Mouse (Mus musculus): ENCODE measurements around the gene Sbk2. TPM values are rescaled to one million over a fixed set of nuclear protein-coding genes. Genes with fewer than 3 reads are reported as not detected.

Sbk2 gene
- polyA plus RNA-seq, 1 experiment from 2014 or later, result not detected

DNA sequence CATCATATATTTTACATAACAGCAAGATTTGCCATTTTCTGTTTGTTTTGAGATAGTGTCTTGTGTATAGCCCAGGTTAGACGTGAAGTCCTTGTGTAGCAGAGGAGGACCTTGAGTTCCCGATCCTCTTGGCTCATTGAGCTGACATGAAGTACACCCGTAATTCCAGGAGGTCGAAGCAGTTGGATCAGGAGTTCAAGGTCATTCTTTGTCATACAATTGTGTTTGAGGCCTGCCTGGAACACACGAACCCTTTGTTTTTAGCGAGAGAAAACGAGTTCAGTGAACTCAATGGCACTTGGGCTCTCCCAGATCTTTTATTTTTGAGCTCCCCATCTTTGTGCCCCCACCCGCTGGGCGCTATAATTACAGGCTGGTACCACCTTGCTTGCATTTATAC, 61.8 kb downstream of the Sbk2 start:
- Histone ChIP-seq H3K36me3 (replicated peaks; ENCODE audit: control insufficient read depth, insufficient read depth) (no peaks in the 10 kb centered on the region), H3K4me1 (replicated peaks; ENCODE audit: control insufficient read depth, insufficient read depth, low read length) (0 out of 2 replicates have a peak, but pooled peaks cover 5% of the 10 kb centered on the region), H3K27ac (no peak overlapping the region), H3K4me2 (replicated peaks) (no peak overlapping the region), H3K27me3 (ENCODE audit: control insufficient read depth, insufficient read depth, low read length) (no peaks in the 10 kb centered on the region), H3K4me3 (replicated peaks; ENCODE audit: low read length) (no peak overlapping the region), H3K9ac (no peak overlapping the region), H3K9me3 (ENCODE audit: control insufficient read depth, low read length) (no peaks in the 10 kb centered on the region)
- ATAC-seq (ENCODE audit: low FRiP score) (no peak), DNase-seq (ENCODE audit: low spot score) (no peak)
- 82% methylated on average over 9 of the region's 9 CpGs for WGBS

DNA sequence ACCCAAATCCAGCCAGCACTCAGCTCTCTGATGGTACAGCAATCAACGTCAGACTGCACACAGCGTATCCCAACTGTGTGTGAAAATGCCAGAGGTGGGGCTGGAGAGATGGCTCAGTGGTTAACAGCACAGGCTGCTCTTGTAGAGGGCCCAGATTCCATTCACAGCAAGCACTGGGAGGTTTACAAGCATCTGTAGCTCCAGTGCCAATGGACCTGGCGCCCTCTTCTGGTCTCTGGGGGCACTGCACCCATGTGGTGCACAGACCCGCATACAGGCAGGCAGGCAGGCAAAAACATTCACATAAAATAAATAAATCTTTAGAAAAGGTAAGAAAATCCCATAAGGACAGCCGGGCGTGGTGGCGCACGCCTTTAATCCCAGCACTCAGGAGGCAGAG, 63.0 kb downstream of the Sbk2 start:
- no peaks in the 10 kb centered on the region for H3K9me3 ChIP-seq (ENCODE audit: control insufficient read depth, low read length)
- no peak for DNase-seq (ENCODE audit: low spot score)
- WGBS, result 49% methylated on average over 8 of the region's 8 CpGs
- no peak overlapping the region for H3K27ac ChIP-seq
- 0 out of 2 replicates have a peak, but pooled peaks cover 5% of the 10 kb centered on the region for H3K4me1 ChIP-seq (replicated peaks; ENCODE audit: control insufficient read depth, insufficient read depth, low read length)
- H3K36me3 ChIP-seq (replicated peaks; ENCODE audit: control insufficient read depth, insufficient read depth), result no peaks in the 10 kb centered on the region
- H3K9ac ChIP-seq, result no peak overlapping the region
- H3K4me2 ChIP-seq (replicated peaks), result no peak overlapping the region
- H3K4me3 ChIP-seq (replicated peaks; ENCODE audit: low read length), result no peak overlapping the region
- no peak for ATAC-seq (ENCODE audit: low FRiP score)
- no peaks in the 10 kb centered on the region for H3K27me3 ChIP-seq (ENCODE audit: control insufficient read depth, insufficient read depth, low read length)

DNA sequence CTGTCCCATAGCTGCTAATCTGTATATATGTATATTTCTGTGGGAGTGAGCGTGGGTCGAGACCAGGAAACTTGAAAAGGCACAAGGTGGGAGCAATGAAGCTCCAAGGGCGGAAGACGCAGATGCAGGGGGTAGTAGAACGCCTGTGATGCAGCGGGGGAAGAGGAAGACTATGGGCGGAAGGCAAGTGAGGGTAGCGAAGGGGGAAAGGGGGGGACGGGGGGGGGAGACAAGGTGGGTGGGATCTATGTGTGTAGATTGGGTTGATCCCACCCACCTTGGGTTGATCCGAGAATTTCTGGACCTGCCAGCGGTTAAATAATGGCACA, 63.7 kb downstream of the Sbk2 start:
- H3K4me3 ChIP-seq (replicated peaks; ENCODE audit: low read length), result no peak overlapping the region; the same call in 1 of the 2 replicates
- no peak for ATAC-seq (ENCODE audit: low FRiP score)
- H3K27ac ChIP-seq, result no peak overlapping the region
- WGBS, result 29% methylated on average over 11 of the region's 11 CpGs
- no peaks in the 10 kb centered on the region for H3K36me3 ChIP-seq (replicated peaks; ENCODE audit: control insufficient read depth, insufficient read depth)
- peak overlapping the region; percentile 55 for H3K4me2 ChIP-seq (replicated peaks)
- H3K4me1 ChIP-seq (replicated peaks; ENCODE audit: control insufficient read depth, insufficient read depth, low read length), result 0 out of 2 replicates have a peak, but pooled peaks cover 5% of the 10 kb centered on the region
- no peak overlapping the region for H3K9ac ChIP-seq
- no peak for DNase-seq (ENCODE audit: low spot score)
- no peaks in the 10 kb centered on the region for H3K27me3 ChIP-seq (ENCODE audit: control insufficient read depth, insufficient read depth, low read length)
- no peaks in the 10 kb centered on the region for H3K9me3 ChIP-seq (ENCODE audit: control insufficient read depth, low read length)

DNA sequence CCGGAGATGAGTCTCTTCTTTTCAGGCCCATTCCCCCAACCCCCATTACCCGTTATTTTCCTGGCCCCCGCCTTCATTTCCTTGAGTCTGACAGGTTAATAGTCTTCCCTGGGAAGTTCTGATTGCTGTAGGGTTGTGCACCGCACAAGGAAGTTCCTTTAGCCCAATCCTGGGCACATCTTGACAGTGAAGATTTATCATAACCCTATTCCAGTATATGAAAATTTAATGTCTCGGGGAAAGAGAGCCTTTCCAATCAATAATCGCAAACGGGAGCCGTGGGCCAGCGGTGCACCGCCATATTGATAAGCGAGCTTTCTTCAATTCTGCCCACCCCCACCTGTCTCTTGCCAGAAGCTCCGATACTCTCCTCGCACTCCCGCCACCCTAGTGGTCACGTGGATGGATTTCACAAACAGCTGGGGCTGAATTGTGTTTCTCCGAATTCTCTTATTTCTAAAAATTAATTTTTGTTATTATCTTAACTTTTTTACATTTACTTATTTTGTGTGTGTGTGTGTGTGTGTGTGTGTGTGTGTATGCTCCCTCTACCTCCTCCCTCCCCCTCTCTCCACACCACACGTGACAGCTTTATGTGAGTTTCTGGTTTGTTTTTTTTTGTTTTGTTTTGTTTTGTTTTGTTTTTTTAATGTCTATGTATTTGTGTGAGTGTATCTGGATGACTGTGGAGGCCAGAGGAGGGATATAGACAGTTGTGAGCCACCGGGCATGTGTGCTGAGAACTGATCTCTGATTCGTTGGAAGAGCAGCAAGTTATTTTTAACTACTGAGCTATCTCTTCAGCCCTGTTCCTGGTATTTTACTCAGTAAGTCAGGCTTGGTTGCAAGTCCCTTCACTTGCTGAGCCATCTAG, 64.3 kb downstream of the Sbk2 start:
- Histone ChIP-seq H3K4me2 (replicated peaks) (peak overlapping the region; percentile 55), H3K4me3 (replicated peaks; ENCODE audit: low read length) (peak overlapping the region; percentile 26), H3K4me1 (replicated peaks; ENCODE audit: control insufficient read depth, insufficient read depth, low read length) (0 out of 2 replicates have a peak, but pooled peaks cover 5% of the 10 kb centered on the region), H3K36me3 (replicated peaks; ENCODE audit: control insufficient read depth, insufficient read depth) (no peaks in the 10 kb centered on the region), H3K9ac (peak overlapping the region; percentile 45), H3K27me3 (ENCODE audit: control insufficient read depth, insufficient read depth, low read length) (no peaks in the 10 kb centered on the region), H3K9me3 (ENCODE audit: control insufficient read depth, low read length) (no peaks in the 10 kb centered on the region), H3K27ac (peak overlapping the region; percentile 33; the same call in 1 of the 2 replicates)
- WGBS, result 7% methylated on average over 19 of the region's 19 CpGs
- peak; percentile 59 for ATAC-seq (ENCODE audit: low FRiP score)
- DNase-seq (ENCODE audit: low spot score), result peak; percentile 55

DNA sequence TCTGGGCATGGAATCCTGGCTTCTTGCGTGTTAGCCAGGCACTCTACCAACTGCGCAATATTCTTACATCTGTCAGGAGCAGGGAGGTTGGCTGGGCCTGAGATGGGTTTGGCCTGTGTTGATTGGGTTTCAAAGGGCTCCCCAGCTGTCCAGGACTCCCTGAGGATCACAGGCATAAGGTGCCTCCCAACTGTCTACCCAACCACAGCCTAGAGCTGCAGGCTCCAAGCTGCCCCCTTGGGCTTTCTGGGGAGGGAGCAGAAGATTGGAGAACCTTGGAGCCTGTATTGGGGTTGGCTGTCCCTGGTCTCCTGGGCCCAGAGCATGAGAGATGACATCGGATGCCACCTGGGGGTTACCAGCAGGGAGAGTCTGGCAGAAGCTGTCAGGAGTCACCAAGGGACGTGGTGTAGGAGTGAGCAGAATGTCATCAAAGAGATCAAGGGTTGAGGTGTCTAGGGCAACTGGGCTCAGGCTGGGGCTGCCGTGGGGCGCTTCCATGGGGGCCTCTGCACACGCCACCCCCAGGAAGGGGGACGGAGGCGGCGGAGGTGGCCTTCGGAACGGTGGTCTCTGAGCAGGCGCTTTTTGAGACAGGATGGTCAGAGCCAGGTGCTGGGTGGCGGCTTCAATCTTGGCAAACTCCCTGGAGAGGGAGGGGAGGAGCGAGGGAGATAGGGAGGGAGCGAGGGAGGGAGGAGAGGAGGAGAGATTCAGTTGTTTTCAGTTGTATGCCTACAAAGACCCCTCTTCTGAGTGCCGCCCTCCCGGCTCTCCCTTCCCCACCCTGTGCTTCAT, 65.2 kb downstream of the Sbk2 start:
- H3K27ac ChIP-seq, result peak overlapping the region; percentile 33; the same call in 1 of the 2 replicates
- H3K4me1 ChIP-seq (replicated peaks; ENCODE audit: control insufficient read depth, insufficient read depth, low read length), result 0 out of 2 replicates have a peak, but pooled peaks cover 5% of the 10 kb centered on the region
- H3K9me3 ChIP-seq (ENCODE audit: control insufficient read depth, low read length), result no peaks in the 10 kb centered on the region
- no peaks in the 10 kb centered on the region for H3K27me3 ChIP-seq (ENCODE audit: control insufficient read depth, insufficient read depth, low read length)
- no peaks in the 10 kb centered on the region for H3K36me3 ChIP-seq (replicated peaks; ENCODE audit: control insufficient read depth, insufficient read depth)
- ATAC-seq (ENCODE audit: low FRiP score), result peak; percentile 35; the same call in 1 of the 2 replicates
- DNase-seq (ENCODE audit: low spot score), result no peak
- 22% methylated on average over 17 of the region's 18 CpGs for WGBS
- H3K9ac ChIP-seq, result peak overlapping the region; percentile 45
- H3K4me3 ChIP-seq (replicated peaks; ENCODE audit: low read length), result peak overlapping the region; percentile 26
- peak overlapping the region; percentile 55 for H3K4me2 ChIP-seq (replicated peaks)

DNA sequence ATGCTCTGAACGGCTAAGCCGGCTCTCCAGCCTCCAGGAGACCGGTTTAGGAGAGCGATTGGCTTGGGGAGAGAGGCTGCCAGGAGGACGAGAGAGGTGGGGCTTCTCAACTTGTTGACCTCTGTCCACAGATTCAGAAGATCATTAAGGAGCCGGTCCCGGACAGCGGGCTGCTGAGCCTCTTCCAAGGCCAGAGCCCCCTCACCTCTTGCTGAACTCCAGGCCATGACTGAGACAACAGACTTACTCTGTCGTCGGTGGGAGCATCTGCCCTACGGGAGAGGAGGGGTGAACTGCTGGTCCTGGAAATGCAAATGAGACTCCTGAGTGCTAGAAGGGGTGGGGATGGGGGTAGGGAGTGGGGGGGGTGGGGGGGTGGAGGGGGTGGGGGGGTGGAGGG, 69.0 kb downstream of the Sbk2 start:
- 59% methylated on average over 11 of the region's 11 CpGs for WGBS
- ATAC-seq (ENCODE audit: low FRiP score) (no peak), DNase-seq (ENCODE audit: low spot score) (no peak)

More for the DNA sequence above, 69.0 kb downstream of the Sbk2 start:
- no peaks in the 10 kb centered on the region for H3K36me3 ChIP-seq (replicated peaks; ENCODE audit: control insufficient read depth, insufficient read depth)
- no peak overlapping the region for H3K4me2 ChIP-seq (replicated peaks)
- H3K4me1 ChIP-seq (replicated peaks; ENCODE audit: control insufficient read depth, insufficient read depth, low read length), result 0 out of 2 replicates have a peak, but pooled peaks cover 2% of the 10 kb centered on the region
- no peak overlapping the region for H3K4me3 ChIP-seq (replicated peaks; ENCODE audit: low read length)
- no peaks in the 10 kb centered on the region for H3K27me3 ChIP-seq (ENCODE audit: control insufficient read depth, insufficient read depth, low read length)
- no peaks in the 10 kb centered on the region for H3K9me3 ChIP-seq (ENCODE audit: control insufficient read depth, low read length)
- H3K9ac ChIP-seq, result no peak overlapping the region
- no peak overlapping the region for H3K27ac ChIP-seq

Other genes starting within 250 kb of the Sbk2 start
- gene Tmem150b, start 239.2 kb downstream of the Sbk2 start, polyA plus RNA-seq (2014; fragmentation: Nextera tagmentation; extraction: Ambion mirVana), result 0.12 and 0.24 TPM in 2 replicates
- 44.9 and 53.7 TPM in 2 replicates for gene Kmt5c, start 224.3 kb downstream of the Sbk2 start, polyA plus RNA-seq (2014; fragmentation: Nextera tagmentation; extraction: Ambion mirVana)
- gene Cox6b2, start 211.3 kb downstream of the Sbk2 start, polyA plus RNA-seq (2014; fragmentation: Nextera tagmentation; extraction: Ambion mirVana), result 18.6 and 19.7 TPM in 2 replicates
- not detected in 2 replicates for gene Fam71e2, start 193.1 kb downstream of the Sbk2 start, polyA plus RNA-seq (2014; fragmentation: Nextera tagmentation; extraction: Ambion mirVana)
- gene Il11, start 181.5 kb downstream of the Sbk2 start, polyA plus RNA-seq (2014; fragmentation: Nextera tagmentation; extraction: Ambion mirVana), result 0.35 and 0.41 TPM in 2 replicates
- gene Tmem190, start 181.5 kb downstream of the Sbk2 start, polyA plus RNA-seq (2014; fragmentation: Nextera tagmentation; extraction: Ambion mirVana), result not detected in 2 replicates
- 3.2 and 4.1 TPM in 2 replicates for gene Tmem238, start 174.8 kb downstream of the Sbk2 start, polyA plus RNA-seq (2014; fragmentation: Nextera tagmentation; extraction: Ambion mirVana)
- gene Rpl28, start 171.5 kb downstream of the Sbk2 start, polyA plus RNA-seq (2014; fragmentation: Nextera tagmentation; extraction: Ambion mirVana), result 175 and 192 TPM in 2 replicates
- 285 and 293 TPM in 2 replicates for gene Ube2s, start 151.8 kb downstream of the Sbk2 start, polyA plus RNA-seq (2014; fragmentation: Nextera tagmentation; extraction: Ambion mirVana)
- 13.1 and 15.6 TPM in 2 replicates for gene Shisa7, start 119.7 kb downstream of the Sbk2 start, polyA plus RNA-seq (2014; fragmentation: Nextera tagmentation; extraction: Ambion mirVana)
- 2.8 and 3.7 TPM in 2 replicates for gene Isoc2b, start 94.1 kb downstream of the Sbk2 start, polyA plus RNA-seq (2014; fragmentation: Nextera tagmentation; extraction: Ambion mirVana)
- 0.47 and 0.82 TPM in 2 replicates for gene Isoc2a, start 87.3 kb downstream of the Sbk2 start, polyA plus RNA-seq (2014; fragmentation: Nextera tagmentation; extraction: Ambion mirVana)
- gene Gm36210, start 57.9 kb downstream of the Sbk2 start, polyA plus RNA-seq (2014; fragmentation: Nextera tagmentation; extraction: Ambion mirVana), result 0.25 and 0.43 TPM in 2 replicates
- gene Zfp628, start 49.2 kb downstream of the Sbk2 start, polyA plus RNA-seq (2014; fragmentation: Nextera tagmentation; extraction: Ambion mirVana), result 3.6 and 4.2 TPM in 2 replicates
- gene Nat14, start 42.4 kb downstream of the Sbk2 start, polyA plus RNA-seq (2014; fragmentation: Nextera tagmentation; extraction: Ambion mirVana), result 23.3 and 23.6 TPM in 2 replicates
- 0.74 and 0.82 TPM in 2 replicates for gene Ssc5d, start 38.6 kb downstream of the Sbk2 start, polyA plus RNA-seq (2014; fragmentation: Nextera tagmentation; extraction: Ambion mirVana)
- gene Sbk3, start 6.8 kb upstream of the Sbk2 start, polyA plus RNA-seq (2014; fragmentation: Nextera tagmentation; extraction: Ambion mirVana), result 0.39 and 0.67 TPM in 2 replicates
- gene Zfp579, start 31.8 kb upstream of the Sbk2 start, polyA plus RNA-seq (2014; fragmentation: Nextera tagmentation; extraction: Ambion mirVana), result 51.5 and 55.4 TPM in 2 replicates
- 8.9 and 9.2 TPM in 2 replicates for gene Zfp524, start 50.0 kb upstream of the Sbk2 start, polyA plus RNA-seq (2014; fragmentation: Nextera tagmentation; extraction: Ambion mirVana)
- gene Fiz1, start 50.3 kb upstream of the Sbk2 start, polyA plus RNA-seq (2014; fragmentation: Nextera tagmentation; extraction: Ambion mirVana), result 30.0 and 32.6 TPM in 2 replicates
- gene Gm44973, start 51.1 kb upstream of the Sbk2 start, polyA plus RNA-seq (2014; fragmentation: Nextera tagmentation; extraction: Ambion mirVana), result not detected in 2 replicates
- 6.6 and 7.2 TPM in 2 replicates for gene Zfp865, start 56.0 kb upstream of the Sbk2 start, polyA plus RNA-seq (2014; fragmentation: Nextera tagmentation; extraction: Ambion mirVana)
- 53.3 and 60.1 TPM in 2 replicates for gene Ccdc106, start 56.1 kb upstream of the Sbk2 start, polyA plus RNA-seq (2014; fragmentation: Nextera tagmentation; extraction: Ambion mirVana)
- not detected in 2 replicates for gene 4632433K11Rik, start 69.7 kb upstream of the Sbk2 start, polyA plus RNA-seq (2014; fragmentation: Nextera tagmentation; extraction: Ambion mirVana)
- 7.0 and 8.9 TPM in 2 replicates for gene Zfp784, start 74.0 kb upstream of the Sbk2 start, polyA plus RNA-seq (2014; fragmentation: Nextera tagmentation; extraction: Ambion mirVana)
- 105 and 110 TPM in 2 replicates for gene Zfp580, start 87.1 kb upstream of the Sbk2 start, polyA plus RNA-seq (2014; fragmentation: Nextera tagmentation; extraction: Ambion mirVana)
- 96.6 and 103 TPM in 2 replicates for gene U2af2, start 97.7 kb upstream of the Sbk2 start, polyA plus RNA-seq (2014; fragmentation: Nextera tagmentation; extraction: Ambion mirVana)
- 116 and 124 TPM in 2 replicates for gene Epn1, start 115.8 kb upstream of the Sbk2 start, polyA plus RNA-seq (2014; fragmentation: Nextera tagmentation; extraction: Ambion mirVana)
- gene Rfpl4, start 152.5 kb upstream of the Sbk2 start, polyA plus RNA-seq (2014; fragmentation: Nextera tagmentation; extraction: Ambion mirVana), result not detected in 2 replicates
- gene Rasl2-9, start 161.5 kb upstream of the Sbk2 start, polyA plus RNA-seq (2014; fragmentation: Nextera tagmentation; extraction: Ambion mirVana), result 0.63 and 0.64 TPM in 2 replicates
- gene Vmn1r55, start 185.3 kb upstream of the Sbk2 start, polyA plus RNA-seq (2014; fragmentation: Nextera tagmentation; extraction: Ambion mirVana), result 0.08 TPM in 1 of 2 replicates, not detected in the other
- not detected in 2 replicates for gene Vmn1r56, start 232.3 kb upstream of the Sbk2 start, polyA plus RNA-seq (2014; fragmentation: Nextera tagmentation; extraction: Ambion mirVana)